Mouse (Mus musculus): Measurements from ENCODE around the gene Rufy1. TPM values are rescaled to one million over a fixed set of nuclear protein-coding genes. Genes with fewer than 3 reads are reported as not detected.

Rufy1 gene
- polyA plus RNA-seq, 1 experiment from 2014 or later = 20.9 TPM

- H3K4me1 ChIP-seq (replicated peaks) = no peaks in the 10 kb centered on the region
- no peak for DNase-seq (ENCODE audit: low spot score)
- no peaks in the 10 kb centered on the region for H3K9me3 ChIP-seq
- H3K27me3 ChIP-seq (ENCODE audit: insufficient read depth, poor library complexity, severe bottlenecking) = no peaks in the 10 kb centered on the region
- H3K36me3 ChIP-seq = peaks cover 94% of the 10 kb centered on the region
- WGBS = 92% methylated on average over 3 of the region's 3 CpGs
- H3K4me3 ChIP-seq = no peak overlapping the region
- H3K27ac ChIP-seq = no peak overlapping the region
Measured at GRCm38 (mm10) chr11:50388217-50388929, 42.6 kb downstream of the Rufy1 start.

- H3K36me3 ChIP-seq = peaks cover 95% of the 10 kb centered on the region
- H3K4me3 ChIP-seq = no peak overlapping the region
- WGBS = 92% methylated on average over 4 of the region's 4 CpGs
- no peaks in the 10 kb centered on the region for H3K27me3 ChIP-seq (ENCODE audit: insufficient read depth, poor library complexity, severe bottlenecking)
- no peaks in the 10 kb centered on the region for H3K4me1 ChIP-seq (replicated peaks)
- DNase-seq (ENCODE audit: low spot score) = no peak
- no peak overlapping the region for H3K27ac ChIP-seq
- H3K9me3 ChIP-seq = no peaks in the 10 kb centered on the region
Measured at GRCm38 (mm10) chr11:50387697-50388096, 43.2 kb downstream of the Rufy1 start.

GRCm38 (mm10) chr11:50387167-50387679 lies 43.7 kb downstream of the Rufy1 start:
- H3K9me3 ChIP-seq = no peaks in the 10 kb centered on the region

GRCm38 (mm10) chr11:50381311-50381710 lies 49.6 kb downstream of the Rufy1 start:
- Histone ChIP-seq H3K27ac (no peak overlapping the region), H3K27me3 (ENCODE audit: insufficient read depth, poor library complexity, severe bottlenecking) (no peaks in the 10 kb centered on the region), H3K4me3 (peak overlapping the region; percentile 80), H3K36me3 (peaks cover 79% of the 10 kb centered on the region), H3K9me3 (no peaks in the 10 kb centered on the region), H3K4me1 (replicated peaks) (peaks cover 33% of the 10 kb centered on the region)
- 63% methylated on average over 4 of the region's 4 CpGs for WGBS
- DNase-seq (ENCODE audit: low spot score) = no peak

More at GRCm38 (mm10) chr11:50387167-50387679, 43.7 kb downstream of the Rufy1 start:
- no peak for DNase-seq (ENCODE audit: low spot score)
- 74% methylated on average over 3 of the region's 3 CpGs for WGBS
- Histone ChIP-seq H3K4me1 (replicated peaks) (no peaks in the 10 kb centered on the region), H3K27ac (no peak overlapping the region), H3K36me3 (peaks cover 95% of the 10 kb centered on the region), H3K4me3 (no peak overlapping the region), H3K27me3 (ENCODE audit: insufficient read depth, poor library complexity, severe bottlenecking) (no peaks in the 10 kb centered on the region)

GRCm38 (mm10) chr11:50379023-50379752 lies 51.7 kb downstream of the Rufy1 start:
- WGBS = 75% methylated on average over 12 of the region's 12 CpGs
- peaks cover 40% of the 10 kb centered on the region for H3K4me1 ChIP-seq (replicated peaks)

GRCm38 (mm10) chr11:50377892-50378684 lies 52.8 kb downstream of the Rufy1 start:
- WGBS = under 1% methylated on average over 71 of the region's 71 CpGs
- H3K4me3 ChIP-seq = peak overlapping the region; percentile 80
- H3K27me3 ChIP-seq (ENCODE audit: insufficient read depth, poor library complexity, severe bottlenecking) = peaks cover 17% of the 10 kb centered on the region; the same call in 1 of the 2 replicates
- H3K4me1 ChIP-seq (replicated peaks) = peaks cover 40% of the 10 kb centered on the region
- H3K27ac ChIP-seq = peak overlapping the region; percentile 100
- H3K9me3 ChIP-seq = no peaks in the 10 kb centered on the region
- DNase-seq (ENCODE audit: low spot score) = peak; percentile 84
- H3K36me3 ChIP-seq = peaks cover 47% of the 10 kb centered on the region

More at GRCm38 (mm10) chr11:50379023-50379752, 51.7 kb downstream of the Rufy1 start:
- Histone ChIP-seq H3K4me3 (peak overlapping the region; percentile 80), H3K9me3 (no peaks in the 10 kb centered on the region), H3K27me3 (ENCODE audit: insufficient read depth, poor library complexity, severe bottlenecking) (peaks cover 17% of the 10 kb centered on the region; the same call in 1 of the 2 replicates), H3K27ac (peak overlapping the region; percentile 100; the same call in 1 of the 2 replicates), H3K36me3 (peaks cover 58% of the 10 kb centered on the region)
- DNase-seq (ENCODE audit: low spot score) = no peak

GRCm38 (mm10) chr11:50376911-50377891 lies 53.7 kb downstream of the Rufy1 start, which contains the start of gene Hnrnph1:
Hnrnph1 (plus strand) TSS chr11:50376990.
- peaks cover 38% of the 10 kb centered on the region for H3K36me3 ChIP-seq
- no peaks in the 10 kb centered on the region for H3K9me3 ChIP-seq
- peak within 1 kb of the TSS; percentile 80 for H3K4me3 ChIP-seq
- H3K27ac ChIP-seq = peak within 1 kb of the TSS; percentile 100
- WGBS = under 1% methylated on average over 76 of the region's 76 CpGs
- peaks cover 17% of the 10 kb centered on the region for H3K27me3 ChIP-seq (ENCODE audit: insufficient read depth, poor library complexity, severe bottlenecking)
- H3K4me1 ChIP-seq (replicated peaks) = peaks cover 40% of the 10 kb centered on the region
- DNase-seq (ENCODE audit: low spot score) = peak; percentile 99

GRCm38 (mm10) chr11:50376156-50376790 lies 54.7 kb downstream of the Rufy1 start:
- Histone ChIP-seq H3K36me3 (peaks cover 29% of the 10 kb centered on the region), H3K27me3 (ENCODE audit: insufficient read depth, poor library complexity, severe bottlenecking) (peaks cover 17% of the 10 kb centered on the region), H3K9me3 (no peaks in the 10 kb centered on the region), H3K4me1 (replicated peaks) (peaks cover 40% of the 10 kb centered on the region), H3K27ac (peak overlapping the region; percentile 100), H3K4me3 (peak overlapping the region; percentile 80)
- 28% methylated on average over 10 of the region's 10 CpGs for WGBS
- no peak for DNase-seq (ENCODE audit: low spot score)

GRCm38 (mm10) chr11:50375421-50375820 lies 55.5 kb downstream of the Rufy1 start:
- H3K27ac ChIP-seq = no peak overlapping the region
- no peaks in the 10 kb centered on the region for H3K9me3 ChIP-seq
- H3K4me1 ChIP-seq (replicated peaks) = peaks cover 38% of the 10 kb centered on the region
- H3K4me3 ChIP-seq = no peak overlapping the region
- 74% methylated on average over 5 of the region's 5 CpGs for WGBS
- peaks cover 21% of the 10 kb centered on the region for H3K36me3 ChIP-seq
- no peak for DNase-seq (ENCODE audit: low spot score)
- H3K27me3 ChIP-seq (ENCODE audit: insufficient read depth, poor library complexity, severe bottlenecking) = peaks cover 17% of the 10 kb centered on the region

- Histone ChIP-seq H3K4me1 (replicated peaks) (peaks cover 28% of the 10 kb centered on the region), H3K4me3 (no peak overlapping the region), H3K27me3 (ENCODE audit: insufficient read depth, poor library complexity, severe bottlenecking) (peaks cover 17% of the 10 kb centered on the region), H3K9me3 (no peaks in the 10 kb centered on the region), H3K27ac (no peak overlapping the region), H3K36me3 (peaks cover 11% of the 10 kb centered on the region)
- 88% methylated on average over 13 of the region's 13 CpGs for WGBS
- DNase-seq (ENCODE audit: low spot score) = no peak
Measured at GRCm38 (mm10) chr11:50374286-50375015, 56.5 kb downstream of the Rufy1 start.

GRCm38 (mm10) chr11:50373621-50374020 lies 57.3 kb downstream of the Rufy1 start:
- WGBS = 94% methylated on average over 1 of the region's 1 CpGs
- Histone ChIP-seq H3K4me3 (no peak overlapping the region), H3K27ac (no peak overlapping the region), H3K36me3 (peaks cover 3% of the 10 kb centered on the region), H3K4me1 (replicated peaks) (peaks cover 25% of the 10 kb centered on the region), H3K9me3 (no peaks in the 10 kb centered on the region), H3K27me3 (ENCODE audit: insufficient read depth, poor library complexity, severe bottlenecking) (peaks cover 17% of the 10 kb centered on the region)
- DNase-seq (ENCODE audit: low spot score) = no peak
